Mouse (Mus musculus): ENCODE data around the gene Ccnd2. TPM values are rescaled to one million over a fixed set of nuclear protein-coding genes. Genes with fewer than 3 reads are reported as not detected.

Gene Ccnd2
- polyA plus RNA-seq, 1 experiment from 2014 or later = 1,100 TPM

GRCm38 (mm10) chr6:127079867-127080731 lies 71.9 kb downstream of the Ccnd2 start:
- ATAC-seq (replicated peaks; ENCODE audit: low FRiP score, low TSS enrichment, low read depth) = peak; percentile 76
- 3% methylated on average over 59 of the region's 59 CpGs for WGBS
- H3K27me3 ChIP-seq (replicated peaks; ENCODE audit: control insufficient read depth, insufficient read depth, low read length) = peaks cover 37% of the 10 kb centered on the region

More at GRCm38 (mm10) chr6:127079867-127080731, 71.9 kb downstream of the Ccnd2 start:
- Histone ChIP-seq H3K4me3 (ENCODE audit: low read depth, low read length) (peak overlapping the region; percentile 50), H3K9me3 (ENCODE audit: control insufficient read depth, low read length) (no peaks in the 10 kb centered on the region), H3K27ac (ENCODE audit: low read depth) (no peak overlapping the region), H3K4me2 (ENCODE audit: low read length) (peak overlapping the region; percentile 78), H3K9ac (ENCODE audit: low read length) (peak overlapping the region; percentile 38), H3K4me1 (replicated peaks; ENCODE audit: control insufficient read depth, insufficient read depth, low read length) (no peaks in the 10 kb centered on the region), H3K36me3 (ENCODE audit: control insufficient read depth, insufficient read depth, low read length) (no peaks in the 10 kb centered on the region)
- DNase-seq (ENCODE audit: low spot score) = peak; percentile 78

Other genes starting within 250 kb of the Ccnd2 start
- not detected in 2 replicates for gene Dyrk4, start 230.4 kb downstream of the Ccnd2 start, polyA plus RNA-seq (2014; fragmentation: Nextera tagmentation; extraction: Ambion mirVana)
- 62.8 and 68.1 TPM in 2 replicates for gene Rad51ap1, start 212.6 kb downstream of the Ccnd2 start, polyA plus RNA-seq (2014; fragmentation: Nextera tagmentation; extraction: Ambion mirVana)
- gene D6Wsu163e, start 212.2 kb downstream of the Ccnd2 start, polyA plus RNA-seq (2014; fragmentation: Nextera tagmentation; extraction: Ambion mirVana) = 15.1 and 15.9 TPM in 2 replicates
- 0.04 TPM in 1 of 2 replicates, not detected in the other for gene Fgf6, start 136.6 kb downstream of the Ccnd2 start, polyA plus RNA-seq (2014; fragmentation: Nextera tagmentation; extraction: Ambion mirVana)
- not detected in 2 replicates for gene Fgf23, start 79.3 kb downstream of the Ccnd2 start, polyA plus RNA-seq (2014; fragmentation: Nextera tagmentation; extraction: Ambion mirVana)
- gene Tigar, start 42.6 kb downstream of the Ccnd2 start, polyA plus RNA-seq (2014; fragmentation: Nextera tagmentation; extraction: Ambion mirVana) = 4.4 and 5.3 TPM in 2 replicates

Measured in intestine, embryonic 14.5 days (tissue).